Mouse (Mus musculus): ENCODE results near the gene Jarid2.

DNA sequence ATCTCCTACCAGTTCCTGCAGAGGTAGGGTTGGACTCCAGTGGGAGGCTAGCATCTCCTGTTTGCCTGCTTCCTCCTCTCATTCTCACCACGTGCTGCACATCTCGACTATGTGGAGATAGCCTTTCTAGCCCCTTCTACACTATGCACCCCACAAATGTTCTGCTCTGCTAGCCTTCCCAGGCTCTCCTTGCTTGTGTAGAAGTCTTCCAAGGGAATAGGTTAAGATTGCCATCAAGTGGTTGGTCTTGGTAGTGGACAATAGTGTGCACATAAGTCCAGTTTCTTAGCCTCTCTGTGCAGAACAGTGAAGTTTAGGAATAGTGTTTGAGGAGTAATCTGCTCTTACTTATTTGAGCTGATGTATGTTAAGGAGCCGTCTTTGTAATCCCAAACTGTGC, 104.1 kb downstream of the Jarid2 start:
- TF ChIP-seq MAFK (IDR thresholded peaks at IDR 0.05; ENCODE audit: insufficient read depth, low read depth, low read length) (no peak), CHD2 (IDR thresholded peaks at IDR 0.05; ENCODE audit: low read depth, low read length) (no peak), ZNF384 (IDR thresholded peaks at IDR 0.05; ENCODE audit: low read depth, low read length) (no peak), HCFC1 (IDR thresholded peaks at IDR 0.05; ENCODE audit: borderline replicate concordance, insufficient read depth, low read length) (no peak)

Data from ES-E14 (cell line).